Mouse (Mus musculus) E14TG2a.4 (cell line): ENCODE measurements at regions not wholly inside any gene's neighbourhood (a gene's known extent, or its start where the extent isn't known, plus 50 kb on each side); places are given as distances from the start of the nearest gene placed in this dataset.

Source experiments
- CTCF ChIP-seq: conservative IDR thresholded peaks from 2 replicates; pipeline ENCODE4 v1.5.1; 2014; ENCODE audit warnings: low read length
- NANOG ChIP-seq: IDR thresholded peaks from 2 replicates; pipeline ENCODE4 v1.6.1; 2014; ENCODE audit warnings: borderline replicate concordance, low read length, mixed read lengths

DNA sequence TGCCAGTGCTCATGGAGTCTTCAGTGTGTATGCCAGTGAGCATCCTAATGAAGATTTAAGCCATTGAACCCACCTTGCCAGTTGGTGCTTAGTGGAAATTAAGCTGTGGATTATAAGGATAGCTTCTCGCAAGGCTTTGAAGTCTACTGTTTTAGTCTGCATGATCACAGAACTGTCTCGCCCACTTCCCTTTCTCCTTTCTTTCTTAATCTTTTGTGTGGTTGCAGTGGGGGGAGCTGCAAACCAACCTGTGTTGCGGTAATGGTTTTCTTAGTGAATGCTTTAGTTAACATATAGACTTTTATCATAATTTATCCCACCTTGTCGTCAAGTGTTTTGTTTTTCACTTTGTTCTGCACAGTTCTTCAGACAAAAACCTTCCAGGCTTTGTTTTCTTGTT lies 447.9 kb upstream of the Atp11b start:
- TF ChIP-seq CTCF (no peak), NANOG (no peak)
